Mouse (Mus musculus): ENCODE results near the gene Cr2.
A peak's percentile ranks its signal among the peaks of the same experiment; 100 is the strongest.
"Not testable (repeated sequence)": the region's sequence is repeated elsewhere in the genome, so short reads cannot be mapped to it uniquely, and the experiment has no call there.

Cr2 gene

GRCm38 (mm10) chr1:195175980-195176931 lies at the start of gene Cr2:
Cr2 (minus strand) TSS chr1:195176716.
- DNase-seq (ENCODE audit: low read depth, low spot score), result no peak

GRCm38 (mm10) chr1:195221781-195222180 lies 45.3 kb upstream of the Cr2 start:
- no peak for DNase-seq (ENCODE audit: low read depth, low spot score)

DNA sequence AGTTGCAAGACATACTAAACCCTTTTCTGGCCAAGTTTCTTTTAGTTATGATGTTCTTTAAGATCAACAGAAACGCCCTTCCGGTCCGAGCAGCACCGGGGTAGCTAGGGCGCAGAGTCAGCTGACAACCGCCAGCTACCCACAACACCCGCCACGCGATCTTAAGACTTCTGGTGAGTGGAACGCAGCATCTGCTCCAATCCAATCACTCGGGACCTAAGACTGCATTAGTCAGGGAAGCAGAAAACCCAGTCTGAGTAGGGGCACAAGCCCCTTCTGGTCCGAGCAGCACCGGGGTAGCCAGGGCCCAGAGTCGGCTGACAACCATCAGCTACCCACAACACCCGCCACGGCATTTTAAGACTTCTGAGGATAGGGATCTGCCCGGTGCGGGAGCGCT lies 36.3 kb upstream of the Cr2 start:
- not testable (repeated sequence) for DNase-seq (ENCODE audit: low read depth, low spot score)

GRCm38 (mm10) chr1:195184746-195185145 lies 8.2 kb upstream of the Cr2 start:
- DNase-seq (ENCODE audit: low read depth, low spot score), result no peak

- no peak for DNase-seq (ENCODE audit: low read depth, low spot score)
These were observed 11.3 kb downstream of the Cr2 start for GRCm38 (mm10) chr1:195164996-195165755.

DNA sequence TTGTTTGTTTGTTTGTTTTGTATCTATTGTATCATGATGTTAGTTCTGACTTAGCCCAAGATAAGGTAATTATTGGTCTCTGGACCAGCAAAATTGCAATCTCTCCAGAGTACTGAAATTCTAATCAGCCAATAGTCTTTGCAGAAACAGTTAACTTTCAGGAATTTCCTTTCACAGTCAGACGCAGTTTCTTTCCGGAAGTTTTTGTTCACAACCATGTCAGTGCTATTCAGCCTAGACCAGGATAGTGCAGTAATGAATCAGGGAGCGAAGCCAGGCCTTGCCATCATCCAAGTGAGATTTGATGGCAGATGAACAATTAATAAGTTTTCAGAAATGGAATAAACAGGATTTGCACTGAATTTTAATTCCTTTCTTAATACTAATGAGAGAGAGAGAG lies 44.4 kb downstream of the Cr2 start:
- no peak for DNase-seq (ENCODE audit: low read depth, low spot score)

DNA sequence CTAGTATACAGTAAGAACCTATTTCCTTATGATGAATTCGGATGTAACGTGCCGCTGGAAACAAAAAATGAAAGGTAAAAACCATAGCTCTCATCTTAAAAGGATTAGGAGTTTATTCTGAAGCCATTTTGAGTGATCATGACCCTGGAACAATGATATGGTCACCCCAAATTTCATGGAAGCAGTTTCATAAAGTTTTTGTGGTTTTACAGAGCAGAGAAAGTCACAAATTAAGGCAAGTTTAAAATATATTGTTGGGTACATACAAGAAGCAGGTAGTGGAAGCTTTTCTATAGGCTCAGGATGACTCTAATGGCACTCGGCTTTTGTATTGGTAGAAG lies 44.9 kb downstream of the Cr2 start:
- no peak for DNase-seq (ENCODE audit: low read depth, low spot score)

- peak; percentile 70 for DNase-seq (ENCODE audit: low read depth, low spot score)
These were observed 45.4 kb downstream of the Cr2 start, which contains the start of gene Cr1l for GRCm38 (mm10) chr1:195130953-195131674. Cr1l (minus strand) TSS chr1:195131586.

GRCm38 (mm10) chr1:195130479-195130878 lies 46.0 kb downstream of the Cr2 start:
- DNase-seq (ENCODE audit: low read depth, low spot score), result peak; percentile 31

- DNase-seq (ENCODE audit: low read depth, low spot score), result no peak
These were observed 46.6 kb downstream of the Cr2 start for GRCm38 (mm10) chr1:195129867-195130266.

- DNase-seq (ENCODE audit: low read depth, low spot score), result no peak
These were observed 62.1 kb downstream of the Cr2 start for GRCm38 (mm10) chr1:195114414-195114813.

- no peak for DNase-seq (ENCODE audit: low read depth, low spot score)
These were observed 62.9 kb downstream of the Cr2 start for GRCm38 (mm10) chr1:195113621-195114020.

DNA sequence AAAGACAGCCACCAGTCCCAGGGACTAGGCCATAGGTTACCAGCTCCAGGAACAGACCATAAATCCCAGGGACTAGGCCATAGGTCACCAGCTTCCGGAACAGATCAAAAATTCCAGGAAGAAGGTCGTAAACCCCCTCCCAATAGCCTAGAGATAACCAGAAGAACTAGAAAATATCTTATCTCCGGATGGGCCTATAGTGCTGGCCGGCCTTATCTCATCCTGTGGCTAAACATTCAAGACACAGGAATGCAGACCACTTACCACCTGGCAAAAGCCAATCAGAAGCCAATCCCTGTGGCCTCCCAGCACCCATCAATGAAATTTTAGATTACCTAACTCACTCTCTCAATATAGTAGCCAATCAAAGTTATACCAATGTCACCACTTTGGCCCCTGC lies 75.8 kb downstream of the Cr2 start:
- DNase-seq (ENCODE audit: low read depth, low spot score), result no peak

DNA sequence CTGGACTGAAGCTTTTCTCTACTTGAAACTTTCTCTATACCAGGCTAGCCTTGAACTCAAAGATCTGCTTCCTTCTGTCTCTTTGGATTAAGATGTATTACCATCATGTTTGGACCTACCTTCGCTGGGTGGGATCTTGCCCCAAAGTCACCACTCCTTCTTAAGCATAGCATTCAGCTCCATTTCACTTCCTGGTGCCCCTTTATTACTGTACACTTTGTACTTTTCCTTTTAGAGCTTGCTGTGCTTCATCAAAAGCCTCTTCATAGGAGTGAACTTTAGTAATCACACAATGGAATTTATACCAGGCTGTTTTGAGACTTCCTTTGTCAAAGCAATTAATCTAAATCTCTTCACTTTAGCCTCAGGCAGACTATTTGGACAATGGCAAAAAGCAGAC lies 78.5 kb downstream of the Cr2 start:
- no peak for DNase-seq (ENCODE audit: low read depth, low spot score)

- no peak for DNase-seq (ENCODE audit: low read depth, low spot score)
These were observed 84.2 kb downstream of the Cr2 start, which contains the start of gene Cd46 for GRCm38 (mm10) chr1:195092220-195092720. Cd46 (minus strand) TSS chr1:195092249.

DNA sequence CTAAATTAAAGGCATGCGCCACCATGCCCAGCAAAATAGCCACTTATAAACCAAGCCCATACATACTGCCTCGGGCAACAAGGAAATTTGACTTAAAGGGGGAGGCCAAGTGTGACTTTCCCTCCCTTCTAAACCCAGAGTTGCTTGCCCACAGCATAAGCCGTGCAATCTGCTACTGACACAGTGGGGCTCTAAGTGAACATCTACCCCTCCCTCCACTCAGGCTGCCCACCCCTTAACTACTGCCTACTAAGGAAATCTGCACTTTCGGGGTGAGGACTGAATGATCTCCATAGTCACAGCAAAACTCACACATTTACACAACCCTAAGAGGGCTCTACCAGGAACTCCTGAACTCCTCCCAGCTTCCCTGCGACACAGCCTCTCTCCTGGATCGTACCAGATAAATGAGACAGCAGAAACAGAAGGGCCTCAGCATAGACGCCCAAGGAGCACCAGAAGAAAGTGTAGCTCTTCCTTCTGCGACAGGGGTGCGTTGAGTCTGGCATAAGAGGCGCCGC lies 84.8 kb downstream of the Cr2 start:
- DNase-seq (ENCODE audit: low read depth, low spot score), result peak; percentile 90
